ENCODE assay signal across 26 mouse cellular contexts in genomic region chr8:80328676-80329075, GRCm38 (mm10).
"Had no signal": no experiment of that assay in that cellular context is flagged by ENCODE, and none has a peak within 500 bp of the region (broad histone marks: within the 10 kb centered on the region; RNA-seq: fewer than 3 reads in every experiment).

No protein-coding gene starts in this region.

- H3K4me2 ChIP-seq: heart, embryonic 12.5 days; hindbrain, embryonic 12.5 days; hindbrain, embryonic 14.5 days; intestine, embryonic 15.5 days; limb, embryonic 13.5 days; liver, embryonic 11.5 days; liver, embryonic 13.5 days; liver, embryonic 15.5 days had no signal

- H3K27me3 ChIP-seq: heart, embryonic 12.5 days; hindbrain, embryonic 12.5 days; intestine, embryonic 15.5 days; limb, embryonic 13.5 days; liver, embryonic 13.5 days; liver, embryonic 15.5 days had no signal

- H3K4me3 ChIP-seq: heart, embryonic 10.5 days; heart, embryonic 12.5 days; hindbrain, embryonic 10.5 days; hindbrain, embryonic 12.5 days; intestine, embryonic 15.5 days; layer of hippocampus, adult 2 months; left cerebral cortex, adult 2 months; limb, embryonic 13.5 days; liver, embryonic 13.5 days; liver, embryonic 15.5 days had no signal

- H3K9me3 ChIP-seq: heart, embryonic 10.5 days; heart, embryonic 12.5 days; hindbrain, embryonic 10.5 days; hindbrain, embryonic 12.5 days; intestine, embryonic 15.5 days; limb, embryonic 13.5 days; liver, embryonic 13.5 days; liver, embryonic 15.5 days had no signal

- H3K36me3 ChIP-seq: heart, embryonic 10.5 days; heart, embryonic 12.5 days; hindbrain, embryonic 10.5 days; hindbrain, embryonic 12.5 days; intestine, embryonic 15.5 days; limb, embryonic 13.5 days; liver, embryonic 13.5 days; liver, embryonic 15.5 days had no signal

- H3K9ac ChIP-seq: heart, embryonic 12.5 days; hindbrain, embryonic 12.5 days; hindbrain, embryonic 14.5 days; intestine, embryonic 15.5 days; limb, embryonic 13.5 days; liver, embryonic 13.5 days; liver, embryonic 15.5 days had no signal

- H3K4me1 ChIP-seq: hindbrain, embryonic 10.5 days; hindbrain, embryonic 12.5 days; intestine, embryonic 15.5 days; liver, embryonic 13.5 days; liver, embryonic 15.5 days had no signal

- DNase-seq: gastrocnemius, postnatal 14 days; gastrocnemius, postnatal 36 days; heart, adult 11 months; heart, postnatal 10 days; heart, postnatal 4 days; kidney, adult 18-20 months; kidney, adult 8-10 months; kidney, postnatal 10 days; kidney, postnatal 25 days; kidney, postnatal 4 days; liver; liver, embryonic 13.5 days had no signal

- ATAC-seq: hindbrain, embryonic 16.5 days; inflammation-experienced regulatory T-cells, adult 6 months; intestine, embryonic 15.5 days; intestine, postnatal 0 days had no signal

- H3K27ac ChIP-seq: heart, embryonic 10.5 days; hindbrain, embryonic 10.5 days; hindbrain, embryonic 12.5 days; hindbrain, embryonic 14.5 days; intestine, embryonic 15.5 days; layer of hippocampus, adult 2 months; left cerebral cortex, adult 2 months; limb, embryonic 13.5 days; liver, embryonic 13.5 days; liver, embryonic 15.5 days had no signal
